Mouse (Mus musculus) ovary, adult 18-20 months (tissue): ENCODE data around the gene Fryl.
A peak's percentile ranks its signal among the peaks of the same experiment; 100 is the strongest.

Source experiments
- DNase-seq: peaks from one replicate; pipeline ENCODE4 v3.0.0; 2022; ENCODE audit warnings: low spot score, mixed read lengths

Fryl gene

DNA sequence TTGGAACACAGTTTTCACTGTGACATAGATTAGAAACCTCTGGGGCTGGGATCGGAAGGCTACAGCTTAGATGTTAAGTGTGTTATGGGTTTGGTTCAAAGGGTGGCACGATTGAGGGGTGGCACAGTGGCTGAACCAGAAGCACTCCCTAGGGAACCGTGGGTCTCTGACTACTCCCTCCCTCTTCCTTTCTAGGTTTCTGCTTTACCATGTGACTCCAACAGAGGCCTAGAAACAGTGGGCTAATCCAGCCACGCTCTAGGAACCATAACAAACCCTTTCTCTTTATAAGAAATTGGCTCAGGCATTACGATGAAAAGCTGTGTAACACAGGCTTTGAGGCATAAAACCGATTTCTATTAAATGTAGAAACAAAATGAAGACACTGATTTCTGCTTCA, 98.9 kb downstream of the Fryl start:
- DNase-seq, result no peak

DNA sequence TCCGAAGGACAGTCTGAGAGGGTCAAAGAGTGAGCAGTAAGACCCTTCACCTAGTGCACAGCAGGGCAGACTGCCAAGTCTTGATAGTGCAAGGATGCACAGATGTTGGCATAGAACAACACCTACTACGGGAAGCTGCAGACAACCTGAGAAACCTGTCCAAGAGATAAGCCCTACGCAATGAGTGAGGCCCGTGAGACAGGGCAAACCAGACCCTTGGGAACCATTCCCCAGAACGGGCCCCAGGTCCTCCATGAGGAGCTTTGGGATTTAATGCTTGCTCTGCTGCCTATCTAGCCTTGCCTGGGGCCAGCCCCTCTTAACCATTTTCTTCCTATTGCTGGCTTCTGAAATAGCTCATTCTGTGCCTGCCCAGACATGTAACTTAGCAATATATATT, 99.4 kb downstream of the Fryl start:
- DNase-seq, result no peak

DNA sequence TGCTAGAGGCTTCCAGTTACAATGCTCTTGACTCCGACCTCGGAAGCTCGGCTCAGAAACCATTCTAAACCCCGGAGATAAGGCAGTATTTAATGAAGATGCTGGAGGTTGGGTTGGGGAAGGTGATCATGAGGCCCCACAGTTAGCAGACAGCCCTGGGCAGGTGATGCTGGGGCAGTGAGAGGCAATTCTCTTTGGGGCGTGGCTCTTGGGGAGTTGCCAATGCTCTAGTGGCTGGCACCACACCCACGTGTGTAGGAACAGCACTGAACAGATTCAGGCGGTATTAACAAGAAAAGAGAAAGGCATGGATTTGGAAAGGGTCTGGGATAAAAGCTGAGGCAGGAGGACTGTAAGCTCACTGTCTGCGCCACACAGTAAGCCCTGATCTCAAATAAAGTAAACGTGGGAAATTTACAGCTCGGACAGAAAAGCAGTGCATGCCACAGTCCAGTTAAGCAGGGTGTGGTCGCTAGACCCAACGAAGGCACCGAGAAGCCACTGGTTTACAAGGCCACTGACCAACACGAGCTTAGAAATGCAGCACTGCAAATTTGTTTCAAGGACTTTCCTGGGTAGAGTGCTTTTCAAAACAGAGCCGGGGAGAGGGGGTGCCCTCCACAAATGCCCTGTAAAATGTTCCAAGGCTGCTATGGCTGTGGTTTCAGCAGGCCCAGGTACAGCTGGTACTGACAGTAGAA, 100.0 kb downstream of the Fryl start:
- no peak for DNase-seq

DNA sequence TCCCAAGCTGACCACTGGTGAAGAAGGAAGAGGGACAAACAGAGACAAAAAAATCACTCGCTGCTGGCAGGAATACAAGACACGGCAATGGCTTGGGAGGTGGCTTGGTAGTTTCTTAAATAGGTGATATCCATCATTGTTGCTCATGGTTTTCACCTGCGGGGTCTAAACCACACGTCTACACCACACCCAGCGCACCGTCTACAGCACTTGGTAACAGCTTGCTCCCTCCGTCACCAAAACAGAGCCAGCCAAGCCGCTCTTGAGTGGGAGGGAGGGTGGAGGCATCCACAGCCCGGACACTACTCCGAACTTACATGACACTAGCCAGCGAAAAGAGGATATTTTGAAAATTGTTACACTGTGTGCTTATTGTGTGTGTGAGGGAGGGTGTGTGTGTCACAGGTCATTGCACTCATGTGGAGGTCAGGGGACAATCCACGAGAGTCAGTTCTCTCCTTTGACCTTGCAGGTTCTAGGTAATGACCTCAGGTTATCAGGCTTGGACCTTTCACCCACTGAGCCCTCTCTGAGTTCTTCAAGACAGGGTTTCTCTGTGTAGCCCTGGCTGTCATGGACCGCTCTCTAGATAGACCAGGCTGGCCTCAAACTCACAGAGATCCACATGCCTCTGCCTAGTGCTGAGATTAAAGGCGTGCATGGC, 102.5 kb downstream of the Fryl start:
- DNase-seq, result no peak

DNA sequence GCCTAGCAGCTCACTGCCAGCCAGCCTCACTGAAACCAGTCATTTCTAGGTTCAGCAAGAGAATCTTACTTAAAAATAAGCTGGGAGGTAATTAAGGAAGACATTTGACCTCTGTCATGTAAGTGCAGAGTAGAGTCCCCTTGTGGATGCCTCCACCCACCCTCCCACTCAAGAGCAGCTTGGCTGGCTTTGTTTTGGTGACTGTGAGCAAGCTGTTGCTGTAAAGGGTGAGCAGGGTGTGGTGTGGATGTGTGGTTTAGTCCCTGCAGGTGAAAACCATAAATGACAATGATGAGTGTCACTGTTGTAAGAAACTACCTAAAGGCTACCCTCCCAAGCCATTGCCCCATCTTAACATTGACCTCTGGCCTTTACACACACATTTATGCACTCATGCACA, 104.2 kb downstream of the Fryl start:
- DNase-seq, result no peak

DNA sequence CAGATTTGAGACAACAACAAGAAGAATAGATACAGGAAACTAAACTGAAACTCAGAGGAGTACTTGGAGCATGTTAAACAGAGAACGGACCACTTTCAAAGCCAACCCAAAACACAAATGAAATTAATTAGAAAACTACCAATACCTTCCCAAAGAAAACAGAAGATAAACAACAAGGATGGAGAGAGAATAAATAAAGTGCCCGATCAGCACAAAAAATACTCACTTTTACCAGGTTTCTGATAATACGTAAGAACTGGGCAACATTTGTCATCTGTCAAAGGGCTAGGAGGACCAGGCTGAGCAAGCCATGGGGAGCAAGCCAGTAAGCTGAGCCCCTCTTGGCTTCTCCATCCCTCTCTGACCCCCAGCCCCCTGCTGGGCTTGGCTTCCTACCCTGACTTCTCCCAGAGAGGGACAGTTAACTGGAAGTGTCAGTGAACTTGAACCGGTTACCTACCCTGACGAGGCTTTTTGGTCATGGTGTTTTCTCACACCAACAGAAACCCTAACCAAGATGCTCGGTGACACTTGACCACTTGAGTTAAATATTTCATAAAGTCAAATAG, 105.5 kb downstream of the Fryl start:
- DNase-seq, result no peak

DNA sequence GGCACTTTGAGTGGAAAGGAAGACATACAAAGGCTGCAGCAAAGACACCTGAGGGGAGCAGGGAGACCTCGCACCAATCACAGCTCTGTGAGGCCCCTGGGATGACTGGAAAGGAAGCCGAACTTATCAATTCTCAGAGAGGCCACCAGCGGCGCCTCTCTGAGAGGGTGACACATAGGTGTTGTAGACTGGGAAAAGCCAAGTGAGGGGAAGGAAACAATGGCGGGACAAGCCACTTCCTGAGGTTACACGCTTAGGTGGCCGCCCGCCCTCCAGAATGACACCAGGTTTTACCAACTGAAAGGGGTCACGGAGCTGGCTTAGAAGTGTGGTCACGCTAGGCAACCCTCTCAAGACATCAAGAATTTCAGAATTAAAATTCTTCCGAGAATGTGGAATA, 111.4 kb downstream of the Fryl start:
- no peak for DNase-seq

DNA sequence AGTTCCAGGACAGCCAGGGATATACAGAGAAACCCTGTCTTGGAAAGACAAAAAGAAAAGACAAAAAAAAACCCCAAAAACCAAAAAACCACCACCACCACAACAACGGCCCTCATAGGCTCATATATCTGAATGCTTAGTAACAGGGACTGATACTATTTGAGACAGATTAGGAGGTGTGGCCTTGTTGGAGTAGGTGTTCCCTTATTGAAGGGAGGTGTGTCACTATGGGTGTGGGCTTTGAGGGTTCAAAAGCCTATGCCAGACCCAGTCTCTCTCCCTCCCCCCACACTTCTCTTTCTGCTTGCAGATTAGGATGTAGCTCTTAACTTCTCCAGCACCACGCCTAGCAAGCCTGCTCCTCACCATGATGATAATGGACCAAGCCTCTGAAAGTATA, 114.7 kb downstream of the Fryl start:
- DNase-seq, result no peak

DNA sequence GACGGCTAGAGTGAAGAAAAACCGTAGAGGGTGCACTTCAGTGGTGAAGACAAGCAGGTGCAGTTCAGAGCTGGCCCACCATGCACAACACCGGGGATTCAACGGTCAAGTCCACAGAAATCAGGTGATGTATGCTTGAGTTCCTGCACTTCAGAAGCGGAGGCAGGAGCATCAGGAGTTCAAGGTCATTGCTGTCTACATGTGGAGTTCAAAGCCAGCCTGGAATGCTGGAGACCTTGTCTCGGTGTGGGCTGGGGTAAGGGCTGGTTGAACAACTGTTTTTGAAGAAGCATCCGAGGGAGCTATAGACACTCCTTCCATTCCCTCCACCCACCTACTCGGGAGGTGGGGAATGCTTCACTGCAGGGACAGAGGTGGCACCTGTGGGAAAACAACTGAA, 115.3 kb downstream of the Fryl start:
- DNase-seq, result no peak

DNA sequence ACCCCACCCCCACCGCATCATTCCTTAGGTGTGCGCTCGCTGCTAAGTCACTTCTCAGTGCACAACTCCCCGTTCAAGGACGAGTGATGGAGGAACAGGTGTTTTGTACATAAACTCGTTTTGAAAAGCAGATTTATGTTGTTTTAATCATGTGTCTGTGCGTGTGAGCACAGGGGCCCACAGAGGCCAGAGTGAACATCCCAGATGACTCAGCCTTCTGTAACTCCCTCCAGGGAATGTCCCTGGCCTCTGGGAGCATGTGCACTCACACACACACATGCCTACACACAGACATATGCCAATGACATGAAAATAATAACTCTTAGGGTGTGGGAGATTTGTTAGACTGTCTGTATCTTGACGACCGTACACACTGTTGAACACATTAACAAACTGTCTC, 118.9 kb downstream of the Fryl start:
- DNase-seq, result no peak

DNA sequence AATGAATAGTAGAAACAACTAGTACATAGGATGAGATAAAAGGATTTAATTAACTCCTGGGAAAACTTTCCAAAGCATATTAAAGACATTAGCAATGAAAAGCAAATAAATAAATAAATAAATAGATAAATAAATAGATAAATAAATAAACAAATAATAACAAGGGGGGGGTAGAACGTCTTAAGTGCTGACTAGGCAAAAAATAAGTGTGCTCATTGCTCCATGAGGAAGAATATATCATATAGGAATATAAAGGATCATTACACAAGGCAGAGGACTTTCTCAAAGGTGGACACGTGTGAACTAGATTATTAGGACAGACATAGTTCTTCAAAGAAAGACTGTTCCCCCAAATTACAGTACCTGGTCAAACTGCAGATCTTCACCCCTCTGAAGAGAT, 120.5 kb downstream of the Fryl start:
- DNase-seq, result no peak

DNA sequence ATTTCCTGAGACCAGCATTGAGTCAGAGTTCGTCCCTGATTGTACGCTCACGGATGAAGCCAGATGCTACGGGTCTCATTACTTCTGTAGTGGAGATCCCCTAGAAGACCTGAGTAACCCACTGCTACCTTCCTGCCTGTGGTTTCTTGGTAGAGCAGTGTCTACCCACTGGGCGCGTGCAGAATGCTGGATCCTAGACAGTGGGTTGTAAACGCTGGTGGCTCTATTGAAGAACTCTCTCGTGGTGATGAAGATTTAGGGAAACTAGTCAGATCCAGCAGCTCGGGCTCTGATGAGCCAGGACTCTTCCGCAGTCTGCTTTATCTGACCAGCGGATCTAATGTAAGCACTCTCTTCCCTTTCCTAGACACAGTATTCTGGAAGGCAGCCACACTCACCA, 121.3 kb downstream of the Fryl start:
- no peak for DNase-seq

DNA sequence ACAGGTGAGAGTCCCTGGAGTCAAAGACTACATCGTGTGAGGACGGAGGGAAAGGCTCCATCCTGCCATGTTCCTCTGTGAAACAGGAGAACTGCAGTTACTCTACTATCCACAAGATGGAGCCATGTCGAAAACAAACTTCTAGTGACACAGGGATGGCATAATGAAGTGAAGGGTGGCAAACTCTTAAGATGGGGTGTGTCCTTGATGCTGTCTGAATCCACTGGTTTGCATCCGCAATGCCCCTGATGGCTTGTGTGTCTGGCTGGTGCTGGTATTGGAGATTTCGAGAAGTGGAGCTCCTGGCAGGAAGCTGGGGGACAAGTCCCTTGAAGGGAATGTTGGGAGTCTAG, 122.6 kb downstream of the Fryl start:
- no peak for DNase-seq

DNA sequence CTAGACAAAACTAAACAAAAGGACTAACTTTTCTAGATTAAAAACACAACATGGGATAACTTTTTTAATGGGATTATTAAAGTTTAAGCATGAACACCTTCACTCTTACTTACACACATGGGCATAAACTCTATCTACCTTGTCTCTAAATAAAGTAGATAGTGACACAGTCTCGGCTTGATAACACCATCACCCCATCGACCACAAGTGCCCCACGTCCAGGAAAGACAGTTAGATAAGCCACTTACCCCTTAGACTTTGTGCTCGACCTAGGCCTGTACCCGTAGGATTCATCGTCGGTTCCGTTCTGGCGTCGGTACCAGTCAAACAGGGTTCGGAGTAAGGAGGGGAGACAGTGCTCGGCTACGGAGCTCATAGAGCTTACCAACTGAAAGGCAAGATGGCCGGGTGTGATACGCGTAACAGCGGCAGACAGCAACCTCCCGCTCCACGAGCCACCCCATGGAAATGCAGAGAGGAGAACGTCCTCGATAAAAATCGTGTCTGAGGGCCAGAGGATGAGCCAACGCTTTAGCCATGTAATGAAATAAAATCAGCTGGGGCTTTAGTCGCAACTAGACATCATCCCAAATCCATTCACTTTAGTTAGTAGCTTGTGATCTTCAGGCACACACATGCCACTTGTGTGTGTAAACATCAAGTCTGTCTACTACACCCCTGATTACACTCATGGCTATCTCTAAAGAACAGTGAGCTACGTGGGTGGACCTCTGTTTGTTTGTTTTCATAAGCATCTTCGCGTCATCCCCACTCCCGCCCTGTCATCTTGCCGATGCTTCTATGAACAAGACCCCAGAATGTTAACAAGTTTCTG, 123.2 kb downstream of the Fryl start:
- DNase-seq, result no peak

DNA sequence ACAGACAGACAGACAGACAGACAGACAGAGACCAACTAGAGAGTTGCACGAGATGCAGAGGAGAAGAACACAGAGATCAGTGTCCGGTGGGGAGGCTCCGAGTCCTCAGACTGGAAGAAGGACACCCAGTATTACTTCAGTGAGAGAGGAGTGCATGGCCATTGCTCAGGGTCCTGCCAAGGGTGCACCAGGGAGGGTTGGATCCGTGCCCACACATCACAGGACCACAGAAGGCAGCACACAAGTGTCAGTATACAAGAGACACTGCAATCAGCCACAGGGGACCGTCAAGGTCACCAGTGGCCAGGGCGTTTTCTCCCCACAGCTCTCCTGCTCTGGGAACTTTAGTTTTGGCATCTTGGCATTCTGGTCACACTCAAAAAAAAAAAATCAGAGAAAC, 125.4 kb downstream of the Fryl start:
- peak; percentile 63 for DNase-seq

DNA sequence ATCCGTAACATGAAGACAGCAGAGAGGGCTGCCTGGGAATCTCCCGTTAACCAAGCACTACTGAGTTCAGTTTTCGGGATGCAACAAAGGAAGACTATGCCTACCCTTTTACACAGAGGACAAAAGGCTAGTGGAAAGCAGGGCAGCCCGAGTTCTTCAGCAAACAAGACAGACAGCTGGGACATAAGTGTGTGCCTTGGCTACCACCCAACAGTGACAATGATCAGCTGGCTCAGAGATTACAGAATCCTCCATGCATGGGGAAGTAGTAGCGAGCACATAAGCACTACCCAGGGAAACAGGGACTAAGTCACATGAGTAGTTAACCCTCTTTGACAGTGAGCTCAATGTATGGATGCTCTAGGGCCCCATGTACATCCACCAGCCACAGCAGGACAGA, 126.5 kb downstream of the Fryl start:
- no peak for DNase-seq

DNA sequence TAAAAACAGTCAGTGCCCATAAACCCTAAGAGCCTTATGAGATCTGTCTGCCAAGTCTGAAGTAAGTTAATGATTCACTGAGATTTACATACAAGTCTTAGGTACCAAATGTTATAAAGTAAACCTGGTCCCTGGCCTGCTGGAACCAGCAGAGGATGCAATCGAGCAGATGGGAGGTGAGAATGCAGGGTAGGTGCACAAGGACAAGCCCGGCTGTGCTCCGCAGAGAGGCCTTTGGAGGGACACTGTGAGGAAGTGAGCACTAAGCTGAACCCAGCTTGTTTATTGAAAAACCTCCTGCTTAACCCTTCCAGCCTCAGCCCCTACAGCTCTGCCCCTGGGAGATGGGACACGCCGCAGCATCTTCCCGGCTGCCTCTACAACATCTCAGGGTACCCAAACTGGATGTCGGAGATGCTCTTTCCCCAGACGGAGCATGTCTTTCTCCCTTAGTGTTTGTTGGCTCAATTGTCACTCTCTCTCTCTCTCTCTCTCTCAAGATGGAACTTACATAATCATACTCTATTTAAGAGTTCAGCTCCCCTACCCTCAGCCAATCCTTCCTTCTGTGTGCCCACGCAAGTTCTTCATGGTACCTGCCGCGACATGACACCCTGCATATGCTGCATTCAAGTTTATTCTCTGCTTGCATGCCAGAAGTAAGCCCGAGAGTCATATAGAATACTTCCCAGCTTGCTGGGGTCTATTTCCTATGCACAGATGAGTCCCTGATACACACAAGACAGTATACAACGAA, 136.3 kb downstream of the Fryl start:
- no peak for DNase-seq

DNA sequence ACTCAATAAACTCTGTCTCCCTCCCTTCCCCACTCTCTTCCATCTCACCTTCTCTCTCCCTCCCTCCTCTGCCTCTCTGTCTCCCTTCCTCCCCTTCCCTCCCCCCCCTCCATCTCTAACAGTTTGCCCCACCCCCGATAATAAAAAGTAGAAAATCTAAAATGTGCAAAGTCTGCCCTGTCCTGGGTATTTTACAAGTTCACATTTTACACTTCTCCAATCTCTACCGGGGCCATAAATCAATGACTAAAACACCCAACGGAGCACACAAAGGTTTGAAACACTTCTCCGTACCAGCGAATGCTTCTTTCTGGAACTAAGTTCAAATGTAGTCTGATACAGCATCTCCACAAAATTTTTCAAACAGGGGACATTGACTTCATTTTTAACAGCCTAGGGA, 136.9 kb downstream of the Fryl start:
- no peak for DNase-seq

DNA sequence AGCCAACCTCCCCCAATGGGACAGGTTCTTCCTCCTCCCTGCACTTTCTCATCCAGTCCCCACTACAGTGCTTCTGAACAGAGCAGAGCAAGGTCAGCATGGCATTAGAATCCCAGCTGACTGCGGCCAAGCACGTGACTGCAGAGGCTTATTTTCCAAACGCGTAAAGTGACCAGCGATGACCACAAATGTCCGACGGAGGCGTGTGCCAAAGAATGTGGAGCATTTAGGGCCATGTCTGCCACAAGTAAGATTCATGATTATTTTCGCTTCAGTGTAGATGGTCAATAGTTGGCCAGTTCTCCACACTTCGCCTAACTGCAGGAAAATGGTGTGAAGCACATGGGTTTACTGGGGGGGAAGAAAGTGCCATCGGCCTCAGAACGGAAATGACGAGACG, 137.6 kb downstream of the Fryl start:
- DNase-seq, result no peak

DNA sequence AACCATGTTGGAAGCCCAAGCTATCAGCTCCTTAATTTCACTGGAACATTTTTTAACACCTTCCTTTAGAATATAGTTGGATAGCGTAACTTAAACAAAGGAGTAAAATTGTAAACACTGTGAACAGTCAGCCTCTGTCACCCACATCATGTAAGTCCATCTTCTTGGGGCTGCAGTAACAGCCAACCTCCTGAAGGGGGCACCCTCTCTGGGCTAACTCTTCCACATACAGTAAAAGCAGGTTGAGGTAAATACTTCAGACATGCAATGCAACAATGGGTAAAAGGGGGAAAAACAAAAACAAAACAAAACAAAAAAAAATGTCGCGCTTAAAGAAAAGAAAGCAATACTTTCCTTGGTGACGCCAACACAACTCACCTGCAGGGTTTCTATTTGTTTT, 141.5 kb downstream of the Fryl start:
- DNase-seq, result no peak

DNA sequence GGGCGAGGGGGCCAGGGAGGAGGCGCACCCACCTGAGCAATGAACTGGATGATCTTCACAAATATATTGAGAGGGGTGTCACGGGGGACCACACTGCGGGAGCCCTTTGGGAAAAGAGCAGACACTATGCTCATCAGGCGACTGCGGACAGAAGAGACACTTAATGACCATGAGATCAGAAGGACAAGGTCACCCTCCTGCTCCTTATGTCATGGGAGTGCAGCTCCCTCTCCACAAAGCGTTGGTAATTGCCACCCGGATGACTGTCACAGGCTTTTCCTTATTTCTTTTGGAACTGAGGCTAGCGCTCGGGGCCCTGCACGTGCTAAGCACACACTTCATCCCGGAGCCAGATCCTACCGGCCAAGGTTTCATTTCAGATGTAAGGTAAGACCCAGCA, 144.1 kb downstream of the Fryl start:
- no peak for DNase-seq

DNA sequence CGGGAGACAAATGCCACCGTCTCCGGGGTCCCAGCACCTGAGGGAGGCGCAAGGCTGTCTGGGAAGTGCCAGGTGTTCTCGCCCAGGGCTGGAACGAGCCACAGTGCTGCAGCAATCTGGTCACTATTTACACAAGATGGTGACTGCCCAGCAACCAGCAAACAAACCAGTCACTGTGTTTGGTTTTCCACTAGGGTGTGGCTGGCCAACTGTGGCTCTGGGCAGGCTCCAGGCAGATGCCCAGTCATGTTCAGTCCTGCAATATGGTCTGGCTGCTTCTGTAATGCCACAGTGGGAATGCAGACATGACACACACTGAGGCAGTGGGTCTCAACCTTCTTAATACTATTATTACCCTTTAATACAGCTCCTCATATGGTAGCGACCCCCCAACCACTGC, 152.8 kb downstream of the Fryl start:
- no peak for DNase-seq
